In the genomic region with DNA sequence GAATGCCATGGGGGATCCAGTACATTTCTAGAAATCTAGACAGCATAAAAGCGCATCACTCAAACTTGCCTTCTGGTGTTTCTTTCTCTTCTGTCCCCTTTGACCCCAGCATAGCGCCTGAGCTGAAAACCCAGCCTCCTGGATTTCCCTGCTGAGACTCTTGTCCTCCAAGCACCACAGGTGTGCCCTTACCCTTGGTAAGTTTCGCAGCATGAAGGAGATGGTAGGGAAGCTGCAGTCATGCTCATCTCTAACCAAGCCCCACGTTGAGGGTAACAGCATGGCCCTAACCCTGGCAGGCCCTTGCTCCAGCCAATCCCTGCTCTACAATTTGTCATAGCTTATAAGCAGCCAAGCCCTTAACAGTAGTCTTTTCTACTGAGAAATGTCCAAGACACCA, we compare ENCODE assay signal across 22 mouse cellular contexts.
A peak's percentile ranks its signal among the peaks of the same experiment; 100 is the strongest.
DNase-seq lines count a peak whose midpoint lies in the region; ATAC-seq and TF ChIP-seq lines count a peak whose summit lies in the region.
"Had no signal": no experiment of that assay in that cellular context is flagged by ENCODE, and none has a peak within 500 bp of the region (broad histone marks: within the 10 kb centered on the region; RNA-seq: fewer than 3 reads in every experiment).

No protein-coding gene starts in this region.

- H3K9me3 ChIP-seq in heart, embryonic 11.5 days (replicated peaks; ENCODE audit: control insufficient read depth, low read length): no peaks in the 10 kb centered on the region
- H3K9me3 ChIP-seq in midbrain, embryonic 11.5 days (ENCODE audit: control insufficient read depth, low read length): no peaks in the 10 kb centered on the region
- no peaks in the 10 kb centered on the region for H3K9me3 ChIP-seq in midbrain, embryonic 13.5 days
- H3K9me3 ChIP-seq: G1E had no signal

- WGBS in heart, embryonic 11.5 days (ENCODE audit: insufficient replicate concordance): 67% methylated on average over 4 of the region's 4 CpGs
- 59% methylated on average over 4 of the region's 4 CpGs for WGBS in midbrain, embryonic 11.5 days
- WGBS in midbrain, embryonic 13.5 days: 71% methylated on average over 4 of the region's 4 CpGs

- peaks cover 7% of the 10 kb centered on the region for H3K36me3 ChIP-seq in heart, embryonic 11.5 days (ENCODE audit: control insufficient read depth, insufficient read depth, low read length)
- no peaks in the 10 kb centered on the region for H3K36me3 ChIP-seq in midbrain, embryonic 11.5 days (ENCODE audit: control insufficient read depth, insufficient read depth, low read length)
- H3K36me3 ChIP-seq in midbrain, embryonic 13.5 days: peaks cover 6% of the 10 kb centered on the region; the same call in 1 of the 2 replicates
- H3K36me3 ChIP-seq: G1E had no signal

- no peak for ATAC-seq in heart, embryonic 11.5 days (replicated peaks; ENCODE audit: insufficient number of reproducible peaks, low FRiP score, low TSS enrichment)
- ATAC-seq in midbrain, embryonic 11.5 days (ENCODE audit: low FRiP score): no peak
- ATAC-seq in midbrain, embryonic 13.5 days: no peak
- ATAC-seq: activated CD4-positive, CD25-positive, alpha-beta regulatory T cell, adult 4 months; CD4-positive, CD25-positive, alpha-beta regulatory T cell, adult 4 months; Patski had no signal

- TF ChIP-seq CTCF in gastrocnemius, adult 2 months (IDR thresholded peaks at IDR 0.05): no peak
- no peak for TF ChIP-seq CTCF in embryonic fibroblast, embryonic 13.5 days (IDR thresholded peaks at IDR 0.05; ENCODE audit: borderline replicate concordance, insufficient read depth, low read length)

- H3K4me2 ChIP-seq in heart, embryonic 11.5 days: no peak overlapping the region
- no peak overlapping the region for H3K4me2 ChIP-seq in midbrain, embryonic 11.5 days
- H3K4me2 ChIP-seq in midbrain, embryonic 13.5 days (replicated peaks): no peak overlapping the region

- DNase-seq in gastrocnemius, adult 2 months: no peak
- DNase-seq in gastrocnemius, postnatal 4 days (ENCODE audit: low spot score in 2 of 2): no peak
- peak; percentile 87 for DNase-seq in heart, adult 11 months
- DNase-seq in midbrain, embryonic 11.5 days (ENCODE audit: low spot score, missing footprints): peak; percentile 62
- DNase-seq in ovary, adult 18-20 months (ENCODE audit: low spot score): no peak
- DNase-seq: adrenal gland, adult 2 months; adrenal gland, adult 8-10 months; adrenal gland, postnatal 10 days; adrenal gland, postnatal 14 days; adrenal gland, postnatal 25 days; adrenal gland, postnatal 36 days; B cell, adult 2 months; cerebellum, adult 11 months; cerebellum, adult 11-12 months had no signal

- intact Hi-C loops in gastrocnemius, adult 2 months (cut with DNase I): no loop called here

- no peak overlapping the region for H3K9ac ChIP-seq in heart, embryonic 11.5 days (ENCODE audit: low read depth, low read length)
- no peak overlapping the region for H3K9ac ChIP-seq in midbrain, embryonic 11.5 days (ENCODE audit: low read length)
- no peak overlapping the region for H3K9ac ChIP-seq in midbrain, embryonic 13.5 days (replicated peaks)

- no peaks in the 10 kb centered on the region for H3K27me3 ChIP-seq in heart, embryonic 11.5 days (ENCODE audit: control insufficient read depth, insufficient read depth, low read length)
- H3K27me3 ChIP-seq in midbrain, embryonic 11.5 days (ENCODE audit: control insufficient read depth, insufficient read depth, low read length): no peaks in the 10 kb centered on the region
- no peaks in the 10 kb centered on the region for H3K27me3 ChIP-seq in midbrain, embryonic 13.5 days
- H3K27me3 ChIP-seq: CH12.LX, Patski had no signal

- no peak for TF ChIP-seq POLR2A in embryonic fibroblast, embryonic 13.5 days (IDR thresholded peaks at IDR 0.05; ENCODE audit: low read depth, low read length)

- no peak overlapping the region for H3K4me3 ChIP-seq in gastrocnemius, adult 2 months
- H3K4me3 ChIP-seq in heart, embryonic 11.5 days (ENCODE audit: low read depth, low read length): no peak overlapping the region
- H3K4me3 ChIP-seq in midbrain, embryonic 11.5 days (ENCODE audit: low read depth, low read length): no peak overlapping the region
- H3K4me3 ChIP-seq in midbrain, embryonic 13.5 days (replicated peaks): no peak overlapping the region
- H3K4me3 ChIP-seq in embryonic fibroblast, embryonic 13.5 days (ENCODE audit: insufficient read depth, low read length): no peak overlapping the region

- 0 out of 2 replicates have a peak overlapping the region, but pooled peaks have one; percentile 13 for H3K27ac ChIP-seq in gastrocnemius, adult 2 months
- no peak overlapping the region for H3K27ac ChIP-seq in heart, embryonic 11.5 days (ENCODE audit: low read depth, low read length)
- H3K27ac ChIP-seq in midbrain, embryonic 11.5 days (ENCODE audit: low read depth, low read length): no peak overlapping the region
- no peak overlapping the region for H3K27ac ChIP-seq in midbrain, embryonic 13.5 days
- 0 out of 2 replicates have a peak overlapping the region, but pooled peaks have one; percentile 20 for H3K27ac ChIP-seq in embryonic fibroblast, embryonic 13.5 days (ENCODE audit: insufficient read depth, low read length)

- H3K4me1 ChIP-seq in heart, embryonic 11.5 days (ENCODE audit: control insufficient read depth, insufficient read depth, low read length): 0 out of 2 replicates have a peak, but pooled peaks cover 3% of the 10 kb centered on the region
- H3K4me1 ChIP-seq in midbrain, embryonic 11.5 days (ENCODE audit: control insufficient read depth, insufficient read depth, low read length): no peaks in the 10 kb centered on the region
- H3K4me1 ChIP-seq in midbrain, embryonic 13.5 days (replicated peaks): no peaks in the 10 kb centered on the region
- H3K4me1 ChIP-seq in embryonic fibroblast, embryonic 13.5 days (ENCODE audit: control insufficient read depth, insufficient read depth, low read length): peaks cover 7% of the 10 kb centered on the region

Comparison
In these comparisons a context has a peak if more than half of its experiments do, and no peak if none do; other contexts are left out.
1. DNase-seq: peak in heart, adult 11 months (single experiment) and midbrain, embryonic 11.5 days (single experiment); none in gastrocnemius, adult 2 months (single experiment), gastrocnemius, postnatal 4 days (0 of 2) and ovary, adult 18-20 months (single experiment).
2. H3K27ac ChIP-seq: peak in gastrocnemius, adult 2 months (single experiment) and embryonic fibroblast, embryonic 13.5 days (single experiment); none in heart, embryonic 11.5 days (single experiment), midbrain, embryonic 11.5 days (single experiment) and midbrain, embryonic 13.5 days (single experiment).